Mouse (Mus musculus) neural tube, embryonic 14.5 days (tissue): ENCODE results near the gene Cth. TPM values are rescaled to one million over a fixed set of nuclear protein-coding genes. Genes with fewer than 3 reads are reported as not detected.

Experiments
- ATAC-seq: fragments of 200-750 bp; cut with Nextera tagmentation; 2 replicates; pipeline ENCODE4 v1.8.0; 2017; ENCODE audit warnings: low read depth, mild to moderate bottlenecking, moderate TSS enrichment, moderate library complexity
- H3K27ac ChIP-seq: fragments of 300-500 bp; sonication (generic); 2 replicates; pipeline ENCODE4 v1.5.1; 2014; ENCODE audit warnings: low read depth, mild to moderate bottlenecking, control low read depth, low read length, moderate library complexity, mixed read lengths
- H3K27me3 ChIP-seq: fragments of 300-500 bp; sonication (generic); 2 replicates; pipeline ENCODE4 v1.6.1; 2014; ENCODE audit warnings: low read length; ENCODE audit not compliant: control insufficient read depth, insufficient read depth
- H3K36me3 ChIP-seq: fragments of 300-500 bp; sonication (generic); 2 replicates; pipeline ENCODE4 v1.6.1; 2014; ENCODE audit warnings: low read length, mixed read lengths; ENCODE audit not compliant: control insufficient read depth, insufficient read depth
- H3K4me1 ChIP-seq: fragments of 300-500 bp; sonication (generic); 2 replicates; pipeline ENCODE4 v1.6.1; 2014; ENCODE audit warnings: low read length; ENCODE audit not compliant: control insufficient read depth, insufficient read depth
- H3K4me2 ChIP-seq: fragments of 300-500 bp; sonication (generic); 2 replicates; pipeline ENCODE4 v1.6.1; 2014; ENCODE audit warnings: mild to moderate bottlenecking, low read depth, low read length, control low read depth
- H3K4me3 ChIP-seq: fragments of 300-500 bp; sonication (generic); 2 replicates; pipeline ENCODE4 v1.5.1; 2014; ENCODE audit warnings: low read depth, low read length, control low read depth, mixed read lengths
- H3K9ac ChIP-seq: fragments of 300-500 bp; sonication (generic); replicated peaks from 2 replicates; pipeline ENCODE4 v1.6.1; 2014; ENCODE audit warnings: low read depth, mild to moderate bottlenecking, control low read depth, low read length, mixed read lengths
- H3K9me3 ChIP-seq: fragments of 300-500 bp; sonication (generic); 2 replicates; pipeline ENCODE4 v1.6.1; 2016; ENCODE audit warnings: low read length; ENCODE audit not compliant: control insufficient read depth
- WGBS: fragments of 180-500 bp; shearing (Covaris S2); extraction: QIAGEN DNeasy Blood & Tissue Kit; methylation state at CpG from one replicate; pipeline ENCODE4 v1.1.7; 2014; 5-methylcytosine and 5-hydroxymethylcytosine counted together
- polyA plus RNA-seq: library from polyadenylated mRNA; unstranded; fragments of >200 nt; fragmentation: Nextera tagmentation; extraction: Ambion mirVana; gene quantifications from 2 replicates; pipeline ENCODE4 v1.2.1, GENCODE M21; 2014

Cth gene
- polyA plus RNA-seq, result 2.1 and 2.2 TPM in 2 replicates

- H3K4me2 ChIP-seq, result peak within 1 kb of the TSS; percentile 99
- 0 out of 2 replicates have a peak, but pooled peaks cover 4% of the 10 kb centered on the region for H3K4me1 ChIP-seq
- peak within 1 kb of the TSS; percentile 48 for H3K9ac ChIP-seq
- no peaks in the 10 kb centered on the region for H3K36me3 ChIP-seq
- H3K9me3 ChIP-seq, result no peaks in the 10 kb centered on the region
- WGBS, result under 1% methylated on average over 30 of the region's 30 CpGs
- H3K4me3 ChIP-seq, result peak within 1 kb of the TSS; percentile 49
- H3K27me3 ChIP-seq, result no peaks in the 10 kb centered on the region
- no peak within 1 kb of the TSS for H3K27ac ChIP-seq
- ATAC-seq, result peak; percentile 100
Observed at GRCm38 (mm10) chr3:157924692-157925328, at the start of gene Cth. Gene Cth, minus strand, starts transcription at chr3:157925077.

DNA sequence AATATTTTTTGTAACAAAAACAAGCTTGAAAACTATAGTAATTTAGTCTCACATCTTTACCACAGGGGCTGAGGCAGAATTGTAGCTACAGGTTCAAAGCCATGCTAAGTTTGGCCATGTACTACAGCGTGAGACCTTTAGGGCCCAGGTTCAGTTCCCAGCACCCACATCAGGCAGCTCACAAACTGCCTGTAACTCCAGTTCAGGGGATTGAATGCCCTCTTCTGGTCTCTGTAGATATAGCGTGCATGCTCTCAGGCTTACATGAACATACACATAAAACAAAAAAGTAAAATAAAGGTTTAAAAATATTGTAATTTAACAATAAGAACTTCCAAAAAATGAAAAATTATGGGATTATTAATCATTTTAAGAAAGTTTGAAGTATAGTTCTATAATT, 48.4 kb upstream of the Cth start:
- 96% methylated on average over 2 of the region's 2 CpGs for WGBS
- H3K4me3 ChIP-seq, result no peak overlapping the region
- no peaks in the 10 kb centered on the region for H3K36me3 ChIP-seq
- no peak for ATAC-seq
- no peaks in the 10 kb centered on the region for H3K27me3 ChIP-seq
- no peak overlapping the region for H3K9ac ChIP-seq
- no peak overlapping the region for H3K4me2 ChIP-seq
- H3K9me3 ChIP-seq, result no peaks in the 10 kb centered on the region
- no peaks in the 10 kb centered on the region for H3K4me1 ChIP-seq
- H3K27ac ChIP-seq, result no peak overlapping the region

GRCm38 (mm10) chr3:157971151-157971550, 46.3 kb upstream of the Cth start:
- no peak overlapping the region for H3K4me3 ChIP-seq
- H3K4me2 ChIP-seq, result no peak overlapping the region
- no peak for ATAC-seq
- H3K9ac ChIP-seq, result no peak overlapping the region
- H3K27me3 ChIP-seq, result no peaks in the 10 kb centered on the region
- no peaks in the 10 kb centered on the region for H3K36me3 ChIP-seq
- no peak overlapping the region for H3K27ac ChIP-seq
- WGBS, result 93% methylated on average over 2 of the region's 2 CpGs
- H3K9me3 ChIP-seq, result no peaks in the 10 kb centered on the region
- H3K4me1 ChIP-seq, result no peaks in the 10 kb centered on the region

DNA sequence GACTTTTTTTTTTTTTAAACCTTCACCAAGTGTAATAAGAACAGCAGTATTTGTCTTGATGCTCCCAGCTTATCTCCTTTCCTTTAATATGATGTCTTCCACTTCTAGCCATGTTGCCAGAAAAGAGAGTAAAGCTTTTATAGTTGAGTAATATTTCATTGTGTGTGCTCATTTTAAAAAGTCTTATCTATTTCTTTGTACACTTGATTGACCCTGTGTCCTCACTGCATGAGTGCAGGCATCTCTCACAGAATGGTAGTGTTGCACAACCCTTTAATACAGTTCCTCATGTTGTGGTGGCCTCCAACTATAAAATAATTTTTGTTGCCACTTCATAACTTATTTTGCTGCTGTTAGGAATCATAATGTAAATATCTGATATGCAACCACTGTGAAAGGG, 32.4 kb upstream of the Cth start:
- H3K27ac ChIP-seq, result no peak overlapping the region
- H3K4me3 ChIP-seq, result no peak overlapping the region
- no peaks in the 10 kb centered on the region for H3K4me1 ChIP-seq
- H3K27me3 ChIP-seq, result no peaks in the 10 kb centered on the region
- ATAC-seq, result no peak
- no peaks in the 10 kb centered on the region for H3K9me3 ChIP-seq
- no peak overlapping the region for H3K9ac ChIP-seq
- peaks cover 2% of the 10 kb centered on the region; the same call in 1 of the 2 replicates for H3K36me3 ChIP-seq
- H3K4me2 ChIP-seq, result no peak overlapping the region

GRCm38 (mm10) chr3:157956201-157956600, 31.3 kb upstream of the Cth start:
- Histone ChIP-seq H3K9ac (no peak overlapping the region), H3K36me3 (no peaks in the 10 kb centered on the region), H3K27ac (no peak overlapping the region), H3K27me3 (no peaks in the 10 kb centered on the region), H3K9me3 (no peaks in the 10 kb centered on the region), H3K4me2 (no peak overlapping the region), H3K4me3 (no peak overlapping the region), H3K4me1 (no peaks in the 10 kb centered on the region)
- ATAC-seq, result no peak
- 95% methylated on average over 3 of the region's 3 CpGs for WGBS

DNA sequence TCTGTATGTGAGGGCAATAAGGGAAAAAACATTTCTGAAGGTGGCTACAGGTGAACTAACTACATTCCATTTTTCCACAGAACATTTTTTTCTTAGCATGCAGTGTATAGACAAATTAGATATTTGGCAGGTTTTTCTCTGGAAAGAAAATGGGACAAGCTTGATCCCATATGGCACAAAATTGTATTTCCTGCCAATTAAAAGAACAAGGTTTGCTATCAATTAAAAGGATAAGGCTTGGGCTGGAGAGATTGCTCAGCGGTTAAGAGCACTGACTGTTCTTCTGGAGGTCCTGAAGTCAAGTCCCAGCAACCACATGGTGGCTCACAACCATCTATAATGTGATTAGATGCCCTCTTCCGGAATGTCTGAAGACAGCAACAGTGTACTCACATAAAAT, 30.6 kb upstream of the Cth start:
- Histone ChIP-seq H3K36me3 (no peaks in the 10 kb centered on the region), H3K4me2 (no peak overlapping the region), H3K4me3 (no peak overlapping the region), H3K27ac (no peak overlapping the region), H3K9me3 (no peaks in the 10 kb centered on the region), H3K4me1 (no peaks in the 10 kb centered on the region), H3K9ac (no peak overlapping the region), H3K27me3 (no peaks in the 10 kb centered on the region)
- WGBS, result 89% methylated on average over 2 of the region's 2 CpGs
- no peak for ATAC-seq

DNA sequence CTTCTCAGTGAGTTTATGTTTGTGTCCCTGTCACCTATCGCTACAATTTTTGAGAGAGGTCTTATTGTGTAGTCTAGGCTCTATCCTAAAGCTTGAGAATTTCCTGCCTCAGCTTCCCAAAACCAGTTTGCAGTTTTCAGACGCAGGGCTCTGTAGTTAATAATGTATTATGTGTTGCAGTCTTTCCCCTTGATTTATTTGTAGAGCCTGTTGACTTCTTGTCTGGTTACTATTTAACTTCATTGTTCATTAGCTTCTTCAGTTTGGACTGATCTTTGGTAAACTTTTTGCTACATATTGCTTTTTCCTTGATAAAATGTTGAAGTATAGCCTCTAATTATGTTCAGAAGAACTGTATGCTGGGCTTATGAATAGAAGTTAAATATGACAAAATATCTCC, 27.8 kb upstream of the Cth start:
- Histone ChIP-seq H3K27me3 (no peaks in the 10 kb centered on the region), H3K4me1 (peaks cover 8% of the 10 kb centered on the region; the same call in 1 of the 2 replicates), H3K27ac (no peak overlapping the region), H3K36me3 (no peaks in the 10 kb centered on the region), H3K9ac (no peak overlapping the region), H3K9me3 (no peaks in the 10 kb centered on the region), H3K4me3 (no peak overlapping the region), H3K4me2 (no peak overlapping the region)
- 90% methylated on average over 2 of the region's 2 CpGs for WGBS
- ATAC-seq, result no peak

GRCm38 (mm10) chr3:157947383-157948280, 22.8 kb upstream of the Cth start:
- H3K27me3 ChIP-seq, result no peaks in the 10 kb centered on the region
- H3K27ac ChIP-seq, result peak overlapping the region; percentile 98
- no peaks in the 10 kb centered on the region for H3K36me3 ChIP-seq
- under 1% methylated on average over 73 of the region's 93 CpGs for WGBS
- no peaks in the 10 kb centered on the region for H3K9me3 ChIP-seq
- H3K4me2 ChIP-seq, result peak overlapping the region; percentile 97
- ATAC-seq, result peak; percentile 82
- H3K4me3 ChIP-seq, result peak overlapping the region; percentile 99
- peak overlapping the region; percentile 93 for H3K9ac ChIP-seq
- peaks cover 8% of the 10 kb centered on the region; the same call in 1 of the 2 replicates for H3K4me1 ChIP-seq

DNA sequence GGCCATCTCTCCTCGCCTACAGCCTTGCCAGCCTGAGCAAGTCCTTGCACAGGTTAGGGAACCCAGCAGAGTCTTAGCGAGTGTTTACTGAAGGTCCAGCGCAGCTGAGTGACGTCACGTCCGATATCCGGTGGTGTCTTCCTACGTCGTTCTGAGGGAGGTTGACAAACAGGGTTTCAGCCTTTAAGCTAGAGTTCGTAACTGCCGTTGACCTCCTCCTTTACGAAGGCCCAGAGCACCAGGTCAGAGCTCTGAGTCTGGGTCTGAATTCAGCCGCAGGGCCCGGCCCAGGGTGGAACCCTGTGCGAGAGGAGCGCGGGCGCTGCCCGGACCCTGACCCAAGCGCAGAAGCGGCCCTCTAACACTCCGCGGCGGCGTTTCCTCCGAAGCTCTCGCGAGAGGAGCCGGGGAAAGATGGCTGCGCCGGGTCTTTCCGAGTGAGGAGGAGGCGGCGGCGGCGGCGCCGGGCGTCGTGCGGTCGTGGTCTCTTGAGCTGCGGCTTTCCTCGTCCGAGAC, 22.0 kb upstream of the Cth start, which contains the start of gene Ankrd13c:
Gene Ankrd13c (plus strand): TSS at position 397 of the 516 bp plus-strand sequence.
- Histone ChIP-seq H3K4me3 (peak within 1 kb of the TSS; percentile 99), H3K4me2 (peak within 1 kb of the TSS; percentile 97), H3K9ac (peak within 1 kb of the TSS; percentile 93), H3K27me3 (no peaks in the 10 kb centered on the region), H3K27ac (peak within 1 kb of the TSS; percentile 98), H3K4me1 (peaks cover 8% of the 10 kb centered on the region; the same call in 1 of the 2 replicates), H3K9me3 (no peaks in the 10 kb centered on the region), H3K36me3 (no peaks in the 10 kb centered on the region)
- under 1% methylated on average over 45 of the region's 45 CpGs for WGBS
- peak; percentile 99 for ATAC-seq
